Mouse (Mus musculus): ENCODE results near the gene Shisa7. TPM values are rescaled to one million over a fixed set of nuclear protein-coding genes. Genes with fewer than 3 reads are reported as not detected.

The Shisa7 gene
- polyA plus RNA-seq, 2 experiments: 0.54 to 4.2 TPM

- WGBS: 64% methylated on average over 7 of the region's 7 CpGs
Measured at GRCm38 (mm10) chr7:4857321-4857720, 12.8 kb upstream of the Shisa7 start.

GRCm38 (mm10) chr7:4856508-4856907, 12.0 kb upstream of the Shisa7 start:
- H3K4me3 ChIP-seq (replicated peaks; ENCODE audit: low read length): no peak overlapping the region
- no peaks in the 10 kb centered on the region for H3K27me3 ChIP-seq (ENCODE audit: control insufficient read depth, insufficient read depth, low read length)
- H3K36me3 ChIP-seq (ENCODE audit: control insufficient read depth, insufficient read depth, low read length): no peaks in the 10 kb centered on the region
- TF ChIP-seq POLR2A (IDR thresholded peaks at IDR 0.05; ENCODE audit: borderline replicate concordance, extremely low read depth, insufficient read depth, insufficient read length): no peak
- WGBS: 87% methylated on average over 9 of the region's 9 CpGs
- no peak for ATAC-seq (ENCODE audit: low FRiP score, low read depth)
- no peaks in the 10 kb centered on the region for H3K9me3 ChIP-seq (ENCODE audit: control insufficient read depth, low read length)
- H3K27ac ChIP-seq (replicated peaks; ENCODE audit: low read depth, low read length): no peak overlapping the region
- H3K4me2 ChIP-seq (replicated peaks; ENCODE audit: low read depth, low read length, severe bottlenecking): no peak overlapping the region
- H3K4me1 ChIP-seq (ENCODE audit: control insufficient read depth, insufficient read depth, low read length): no peaks in the 10 kb centered on the region
- no peak overlapping the region for H3K9ac ChIP-seq (ENCODE audit: low read depth, low read length, severe bottlenecking)
- no peak for DNase-seq (ENCODE audit: low spot score)

More at GRCm38 (mm10) chr7:4857321-4857720, 12.8 kb upstream of the Shisa7 start:
- Histone ChIP-seq H3K4me3 (replicated peaks; ENCODE audit: low read length) (no peak overlapping the region), H3K9ac (ENCODE audit: low read depth, low read length, severe bottlenecking) (no peak overlapping the region), H3K4me1 (ENCODE audit: control insufficient read depth, insufficient read depth, low read length) (no peaks in the 10 kb centered on the region), H3K27ac (replicated peaks; ENCODE audit: low read depth, low read length) (no peak overlapping the region), H3K4me2 (replicated peaks; ENCODE audit: low read depth, low read length, severe bottlenecking) (no peak overlapping the region), H3K27me3 (ENCODE audit: control insufficient read depth, insufficient read depth, low read length) (no peaks in the 10 kb centered on the region), H3K9me3 (ENCODE audit: control insufficient read depth, low read length) (no peaks in the 10 kb centered on the region), H3K36me3 (ENCODE audit: control insufficient read depth, insufficient read depth, low read length) (no peaks in the 10 kb centered on the region)
- DNase-seq (ENCODE audit: low spot score) (no peak), ATAC-seq (ENCODE audit: low FRiP score, low read depth) (no peak)
- no peak for TF ChIP-seq POLR2A (IDR thresholded peaks at IDR 0.05; ENCODE audit: borderline replicate concordance, extremely low read depth, insufficient read depth, insufficient read length)

GRCm38 (mm10) chr7:4853613-4854012, 9.1 kb upstream of the Shisa7 start:
- ATAC-seq (ENCODE audit: low FRiP score, low read depth) (no peak), DNase-seq (ENCODE audit: low spot score) (no peak)
- H3K36me3 ChIP-seq (ENCODE audit: control insufficient read depth, insufficient read depth, low read length): no peaks in the 10 kb centered on the region
- H3K4me3 ChIP-seq (replicated peaks; ENCODE audit: low read length): no peak overlapping the region
- no peak overlapping the region for H3K9ac ChIP-seq (ENCODE audit: low read depth, low read length, severe bottlenecking)
- WGBS: 75% methylated on average over 3 of the region's 3 CpGs
- no peaks in the 10 kb centered on the region for H3K4me1 ChIP-seq (ENCODE audit: control insufficient read depth, insufficient read depth, low read length)
- no peak for TF ChIP-seq POLR2A (IDR thresholded peaks at IDR 0.05; ENCODE audit: borderline replicate concordance, extremely low read depth, insufficient read depth, insufficient read length)
- no peak overlapping the region for H3K27ac ChIP-seq (replicated peaks; ENCODE audit: low read depth, low read length)
- no peaks in the 10 kb centered on the region for H3K9me3 ChIP-seq (ENCODE audit: control insufficient read depth, low read length)
- no peak overlapping the region for H3K4me2 ChIP-seq (replicated peaks; ENCODE audit: low read depth, low read length, severe bottlenecking)
- H3K27me3 ChIP-seq (ENCODE audit: control insufficient read depth, insufficient read depth, low read length): no peaks in the 10 kb centered on the region

GRCm38 (mm10) chr7:4851315-4851688, 6.8 kb upstream of the Shisa7 start:
- DNase-seq (ENCODE audit: low spot score) (no peak), ATAC-seq (ENCODE audit: low FRiP score, low read depth) (no peak)
- no peaks in the 10 kb centered on the region for H3K4me1 ChIP-seq (ENCODE audit: control insufficient read depth, insufficient read depth, low read length)
- no peak overlapping the region for H3K9ac ChIP-seq (ENCODE audit: low read depth, low read length, severe bottlenecking)
- H3K27me3 ChIP-seq (ENCODE audit: control insufficient read depth, insufficient read depth, low read length): no peaks in the 10 kb centered on the region
- H3K9me3 ChIP-seq (ENCODE audit: control insufficient read depth, low read length): no peaks in the 10 kb centered on the region
- no peak overlapping the region for H3K4me3 ChIP-seq (replicated peaks; ENCODE audit: low read length)
- WGBS: 77% methylated on average over 8 of the region's 8 CpGs
- TF ChIP-seq POLR2A (IDR thresholded peaks at IDR 0.05; ENCODE audit: borderline replicate concordance, extremely low read depth, insufficient read depth, insufficient read length): no peak
- no peak overlapping the region for H3K4me2 ChIP-seq (replicated peaks; ENCODE audit: low read depth, low read length, severe bottlenecking)
- no peak overlapping the region for H3K27ac ChIP-seq (replicated peaks; ENCODE audit: low read depth, low read length)
- no peaks in the 10 kb centered on the region for H3K36me3 ChIP-seq (ENCODE audit: control insufficient read depth, insufficient read depth, low read length)

- 0 out of 2 replicates have a peak, but pooled peaks cover 4% of the 10 kb centered on the region for H3K27me3 ChIP-seq (ENCODE audit: control insufficient read depth, insufficient read depth, low read length)
- H3K36me3 ChIP-seq (ENCODE audit: control insufficient read depth, insufficient read depth, low read length): no peaks in the 10 kb centered on the region
- TF ChIP-seq POLR2A (IDR thresholded peaks at IDR 0.05; ENCODE audit: borderline replicate concordance, extremely low read depth, insufficient read depth, insufficient read length): no peak
- H3K9ac ChIP-seq (ENCODE audit: low read depth, low read length, severe bottlenecking): no peak overlapping the region
- H3K27ac ChIP-seq (replicated peaks; ENCODE audit: low read depth, low read length): no peak overlapping the region
- H3K4me3 ChIP-seq (replicated peaks; ENCODE audit: low read length): no peak overlapping the region
- H3K4me2 ChIP-seq (replicated peaks; ENCODE audit: low read depth, low read length, severe bottlenecking): no peak overlapping the region
- H3K9me3 ChIP-seq (ENCODE audit: control insufficient read depth, low read length): no peaks in the 10 kb centered on the region
- H3K4me1 ChIP-seq (ENCODE audit: control insufficient read depth, insufficient read depth, low read length): no peaks in the 10 kb centered on the region
- ATAC-seq (ENCODE audit: low FRiP score, low read depth) (no peak), DNase-seq (ENCODE audit: low spot score) (no peak)
- 77% methylated on average over 11 of the region's 11 CpGs for WGBS
Measured at GRCm38 (mm10) chr7:4850621-4851314, 6.3 kb upstream of the Shisa7 start.
